Mouse (Mus musculus): ENCODE measurements around the gene Saysd1. TPM values are rescaled to one million over a fixed set of nuclear protein-coding genes. Genes with fewer than 3 reads are reported as not detected.

Gene Saysd1
- 12.0 and 18.7 TPM in 2 replicates for polyA plus RNA-seq (2015; fragmentation: Nextera tagmentation; extraction: Ambion mirVana)

DNA sequence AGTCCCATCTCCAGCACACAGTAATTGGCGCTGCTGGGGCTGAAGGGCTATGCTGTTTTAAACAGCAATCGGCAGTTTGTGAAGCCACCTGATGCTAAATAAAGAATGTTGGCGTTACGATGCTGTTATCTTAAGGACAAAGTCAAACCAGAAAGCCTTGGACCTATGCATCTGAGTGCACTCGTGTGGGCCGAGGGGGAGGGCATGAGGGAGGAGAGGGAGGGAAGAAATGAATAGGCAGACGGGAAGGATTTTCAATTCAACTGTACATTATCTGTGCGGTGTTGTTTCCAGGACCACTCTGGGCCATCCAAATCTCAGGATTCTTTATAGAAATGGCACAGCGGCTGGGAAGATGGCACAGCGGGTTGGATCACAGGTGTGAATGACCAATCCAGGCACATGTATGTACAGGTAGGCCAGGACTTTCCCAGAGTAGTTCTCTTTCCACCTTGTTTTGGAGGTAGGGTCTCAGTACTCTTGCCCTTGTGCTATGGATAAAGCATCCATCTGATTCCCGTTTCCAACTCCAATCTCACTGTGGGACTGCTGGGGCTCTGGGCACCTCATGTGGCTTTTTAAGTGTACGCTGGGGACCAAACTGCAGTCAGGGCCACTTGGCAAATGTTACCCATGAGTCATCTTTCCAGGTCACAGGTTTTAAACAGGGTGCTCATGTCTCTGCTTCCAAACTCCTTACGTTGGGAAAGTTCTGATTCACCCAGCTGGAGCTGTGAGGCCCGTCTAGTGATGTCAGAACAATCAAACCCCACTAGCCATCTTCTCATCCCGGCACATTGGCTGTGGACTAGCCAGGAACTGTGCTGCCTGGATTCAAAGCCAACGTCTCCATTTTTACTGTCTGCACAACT lies at the start of gene Saysd1:
Gene Saysd1, minus strand, starts transcription at position 51 of the 872 bp plus-strand sequence.
- Histone ChIP-seq H3K27me3 (no peaks in the 10 kb centered on the region), H3K9me3 (no peaks in the 10 kb centered on the region), H3K4me2 (no peak within 1 kb of the TSS), H3K27ac (no peak within 1 kb of the TSS), H3K9ac (no peak within 1 kb of the TSS), H3K4me1 (no peaks in the 10 kb centered on the region), H3K4me3 (no peak within 1 kb of the TSS), H3K36me3 (peaks cover 16% of the 10 kb centered on the region)
- ATAC-seq (ENCODE audit: insufficient number of reproducible peaks, insufficient read depth, low FRiP score, low TSS enrichment, low read depth), result no peak
- WGBS, result 82% methylated on average over 16 of the region's 16 CpGs

DNA sequence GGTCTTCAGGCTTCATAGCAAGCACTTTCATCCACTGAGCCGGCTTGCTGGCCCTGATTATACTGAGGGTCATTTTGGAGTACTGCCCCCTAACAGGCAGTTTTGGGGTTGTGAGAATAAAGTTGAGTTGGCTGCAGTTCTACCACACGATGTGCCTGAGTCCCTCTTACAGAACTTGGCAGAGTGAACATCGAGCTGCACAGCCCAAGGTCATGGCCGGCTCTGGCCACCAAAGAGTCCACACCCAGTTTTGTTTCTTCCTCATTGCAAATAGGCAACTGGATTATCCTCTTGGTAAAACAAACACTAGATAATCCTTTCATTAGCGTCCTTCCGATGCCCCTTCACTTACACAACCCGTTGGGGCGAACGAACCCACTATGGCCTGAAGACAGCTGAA lies 47.1 kb upstream of the Saysd1 start:
- Histone ChIP-seq H3K9ac (no peak overlapping the region), H3K4me2 (no peak overlapping the region), H3K4me3 (no peak overlapping the region), H3K9me3 (no peaks in the 10 kb centered on the region), H3K27me3 (peaks cover 1% of the 10 kb centered on the region; the same call in 1 of the 2 replicates), H3K36me3 (no peaks in the 10 kb centered on the region), H3K4me1 (peaks cover 20% of the 10 kb centered on the region), H3K27ac (no peak overlapping the region)
- ATAC-seq (ENCODE audit: insufficient number of reproducible peaks, insufficient read depth, low FRiP score, low TSS enrichment, low read depth), result no peak
- 82% methylated on average over 9 of the region's 9 CpGs for WGBS

DNA sequence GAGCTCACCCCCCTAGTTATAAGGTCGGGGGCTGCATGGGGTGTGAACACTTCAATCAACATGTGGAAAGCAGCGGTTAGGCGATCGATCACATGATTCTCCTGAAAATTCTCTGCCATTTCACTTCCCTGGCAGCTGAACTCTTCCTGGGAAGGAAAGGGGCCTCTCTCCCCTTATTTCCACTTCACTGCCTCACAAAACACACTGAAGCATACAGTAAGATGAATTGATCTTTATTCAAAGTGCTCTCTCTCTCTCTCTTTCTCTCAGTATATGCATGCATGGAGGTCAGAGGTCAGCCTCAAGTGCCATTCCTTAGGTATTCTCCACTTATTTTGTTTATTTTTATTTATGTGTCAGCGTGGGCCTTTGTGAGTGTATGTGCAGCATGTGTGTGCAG lies 45.4 kb upstream of the Saysd1 start:
- 67% methylated on average over 5 of the region's 5 CpGs for WGBS
- H3K4me2 ChIP-seq, result no peak overlapping the region
- no peaks in the 10 kb centered on the region for H3K9me3 ChIP-seq
- H3K36me3 ChIP-seq, result no peaks in the 10 kb centered on the region
- H3K9ac ChIP-seq, result no peak overlapping the region
- peaks cover 5% of the 10 kb centered on the region; the same call in 1 of the 2 replicates for H3K27me3 ChIP-seq
- ATAC-seq (ENCODE audit: insufficient number of reproducible peaks, insufficient read depth, low FRiP score, low TSS enrichment, low read depth), result no peak
- H3K27ac ChIP-seq, result no peak overlapping the region
- H3K4me1 ChIP-seq, result peaks cover 37% of the 10 kb centered on the region
- H3K4me3 ChIP-seq, result no peak overlapping the region

DNA sequence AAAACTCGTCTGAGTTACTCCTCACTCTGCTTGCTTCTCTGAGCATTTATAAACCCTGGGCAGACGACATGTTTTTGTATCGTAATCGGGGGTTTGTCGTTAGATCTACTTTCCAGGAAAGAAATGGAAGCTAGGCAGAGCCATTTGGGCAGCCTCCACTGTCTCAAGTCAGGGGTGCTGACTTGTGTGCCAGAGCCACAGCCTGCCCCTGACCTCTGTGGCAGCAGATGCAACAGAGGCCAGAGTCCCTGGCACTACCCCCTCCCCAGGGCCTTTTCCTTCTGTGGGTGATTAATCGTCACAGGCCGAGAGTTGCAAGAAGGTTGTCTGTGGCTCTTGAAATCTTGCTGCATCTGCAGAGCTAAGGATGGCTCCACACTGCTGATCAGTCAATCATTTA lies 44.3 kb upstream of the Saysd1 start:
- Histone ChIP-seq H3K4me3 (no peak overlapping the region), H3K4me2 (no peak overlapping the region), H3K27me3 (peaks cover 5% of the 10 kb centered on the region; the same call in 1 of the 2 replicates), H3K4me1 (peaks cover 46% of the 10 kb centered on the region), H3K36me3 (no peaks in the 10 kb centered on the region), H3K9ac (no peak overlapping the region), H3K9me3 (no peaks in the 10 kb centered on the region), H3K27ac (no peak overlapping the region)
- WGBS, result 70% methylated on average over 7 of the region's 7 CpGs
- ATAC-seq (ENCODE audit: insufficient number of reproducible peaks, insufficient read depth, low FRiP score, low TSS enrichment, low read depth), result no peak

DNA sequence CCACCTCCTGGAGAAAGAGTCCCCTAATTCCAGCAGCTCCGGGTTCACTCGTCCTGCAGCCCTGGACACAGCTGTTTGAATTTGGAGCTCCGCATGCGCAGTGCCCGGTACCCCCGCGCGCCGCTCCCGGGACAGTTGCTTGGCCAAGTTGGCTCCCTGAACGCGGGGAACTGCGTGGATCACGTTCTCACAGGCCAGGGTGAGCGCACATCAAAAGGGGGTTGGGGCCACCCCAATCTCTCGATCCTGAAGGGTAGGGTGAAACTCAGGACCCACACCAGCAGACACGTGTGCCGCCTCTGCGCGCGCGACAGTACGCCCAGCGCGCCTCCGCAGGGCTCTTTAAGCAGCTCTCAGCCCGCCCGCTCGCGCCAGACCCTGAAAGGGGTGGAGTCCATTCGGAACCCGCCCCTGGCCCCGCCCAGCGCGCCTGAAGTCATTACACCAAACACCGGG lies 43.2 kb upstream of the Saysd1 start, which contains the start of gene Kcnk5:
Gene Kcnk5, minus strand, starts transcription at position 344 of the 456 bp plus-strand sequence.
- Histone ChIP-seq H3K27me3 (peaks cover 5% of the 10 kb centered on the region; the same call in 1 of the 2 replicates), H3K4me2 (peak within 1 kb of the TSS; percentile 94), H3K9ac (peak within 1 kb of the TSS; percentile 67), H3K4me1 (peaks cover 51% of the 10 kb centered on the region), H3K36me3 (no peaks in the 10 kb centered on the region), H3K27ac (0 out of 2 replicates have a peak within 1 kb of the TSS, but pooled peaks have one; percentile 49), H3K4me3 (peak within 1 kb of the TSS; percentile 56), H3K9me3 (no peaks in the 10 kb centered on the region)
- peak; percentile 81 for ATAC-seq (ENCODE audit: insufficient number of reproducible peaks, insufficient read depth, low FRiP score, low TSS enrichment, low read depth)
- under 1% methylated on average over 36 of the region's 36 CpGs for WGBS

DNA sequence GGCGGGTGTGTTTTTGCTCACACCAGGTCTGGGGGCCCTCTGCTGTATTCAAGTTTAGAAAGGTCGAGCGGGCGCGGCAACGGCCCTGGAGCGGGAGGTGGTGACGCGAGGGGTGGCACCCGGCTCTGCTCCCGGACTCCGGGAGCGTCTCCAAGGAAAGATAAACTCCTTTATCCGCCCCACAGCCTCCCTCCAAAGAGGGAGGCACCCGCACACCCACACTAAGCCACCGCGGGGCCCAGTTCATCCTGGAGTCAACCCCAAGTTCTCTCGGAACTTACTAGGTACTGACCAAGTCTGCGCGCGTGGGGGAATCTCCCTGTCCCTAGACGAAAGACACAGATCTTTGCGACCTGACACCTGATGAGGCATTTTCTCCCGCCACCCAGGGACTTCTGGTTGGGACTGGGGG lies 42.4 kb upstream of the Saysd1 start:
- 0% methylated on average over 24 of the region's 24 CpGs for WGBS
- Histone ChIP-seq H3K4me1 (peaks cover 51% of the 10 kb centered on the region), H3K4me3 (peak overlapping the region; percentile 56), H3K4me2 (peak overlapping the region; percentile 94), H3K9me3 (no peaks in the 10 kb centered on the region), H3K36me3 (no peaks in the 10 kb centered on the region), H3K9ac (peak overlapping the region; percentile 67), H3K27ac (no peak overlapping the region), H3K27me3 (peaks cover 5% of the 10 kb centered on the region; the same call in 1 of the 2 replicates)
- no peak for ATAC-seq (ENCODE audit: insufficient number of reproducible peaks, insufficient read depth, low FRiP score, low TSS enrichment, low read depth)

DNA sequence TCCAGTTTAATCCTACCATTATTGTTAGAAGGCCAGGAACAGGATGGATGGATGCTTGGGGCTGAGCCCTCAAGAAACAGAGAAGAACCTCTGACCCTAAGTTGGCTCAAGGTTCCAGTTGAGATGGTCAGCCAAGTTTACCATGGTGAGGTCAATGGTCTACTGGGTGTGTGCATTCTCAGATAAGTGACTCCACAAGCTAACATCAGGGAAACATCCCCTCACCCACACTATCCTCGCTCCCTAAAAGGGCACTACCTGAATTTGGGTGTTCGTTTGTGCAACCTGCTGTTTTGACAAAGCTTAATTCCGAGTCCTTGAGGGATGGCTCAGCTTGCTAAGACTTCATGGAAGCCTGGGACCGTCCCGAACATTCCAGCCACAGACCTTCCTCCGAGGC lies 42.0 kb upstream of the Saysd1 start:
- Histone ChIP-seq H3K4me1 (peaks cover 51% of the 10 kb centered on the region), H3K27ac (no peak overlapping the region), H3K9ac (peak overlapping the region; percentile 67), H3K27me3 (peaks cover 5% of the 10 kb centered on the region; the same call in 1 of the 2 replicates), H3K9me3 (no peaks in the 10 kb centered on the region), H3K4me2 (peak overlapping the region; percentile 94), H3K4me3 (peak overlapping the region; percentile 56), H3K36me3 (no peaks in the 10 kb centered on the region)
- no peak for ATAC-seq (ENCODE audit: insufficient number of reproducible peaks, insufficient read depth, low FRiP score, low TSS enrichment, low read depth)
- WGBS, result 5% methylated on average over 6 of the region's 6 CpGs

DNA sequence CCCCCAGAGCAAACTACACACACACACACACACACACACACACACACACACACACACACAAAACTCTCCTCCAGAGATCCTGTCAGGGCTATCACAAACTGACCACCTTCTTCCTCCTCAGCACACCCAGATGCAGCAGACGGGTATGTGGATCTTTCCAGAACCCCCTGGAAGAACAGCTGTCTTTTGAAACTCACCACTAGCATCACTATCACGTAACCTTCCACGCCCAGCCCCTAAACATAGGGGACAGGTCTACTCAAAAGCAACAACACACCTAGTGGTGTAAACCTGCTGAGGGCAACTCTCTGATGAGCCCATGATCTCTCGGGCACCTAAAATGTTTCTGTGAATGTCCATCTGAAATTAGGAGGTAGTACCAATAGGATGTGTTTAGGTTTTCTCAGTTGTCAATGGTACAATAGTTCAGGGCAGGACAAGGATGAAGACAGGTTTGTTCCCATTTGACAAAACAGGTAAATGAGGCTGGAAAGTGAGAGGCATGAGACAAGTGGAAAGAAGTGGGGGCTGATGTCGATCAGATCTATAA lies 41.5 kb upstream of the Saysd1 start:
- Histone ChIP-seq H3K27me3 (peaks cover 5% of the 10 kb centered on the region; the same call in 1 of the 2 replicates), H3K4me1 (peaks cover 51% of the 10 kb centered on the region), H3K4me2 (peak overlapping the region; percentile 94), H3K4me3 (peak overlapping the region; percentile 56; the same call in 1 of the 2 replicates), H3K27ac (no peak overlapping the region), H3K36me3 (no peaks in the 10 kb centered on the region), H3K9ac (0 out of 2 replicates have a peak overlapping the region, but pooled peaks have one; percentile 17), H3K9me3 (no peaks in the 10 kb centered on the region)
- ATAC-seq (ENCODE audit: insufficient number of reproducible peaks, insufficient read depth, low FRiP score, low TSS enrichment, low read depth), result no peak
- WGBS, result 66% methylated on average over 5 of the region's 5 CpGs

DNA sequence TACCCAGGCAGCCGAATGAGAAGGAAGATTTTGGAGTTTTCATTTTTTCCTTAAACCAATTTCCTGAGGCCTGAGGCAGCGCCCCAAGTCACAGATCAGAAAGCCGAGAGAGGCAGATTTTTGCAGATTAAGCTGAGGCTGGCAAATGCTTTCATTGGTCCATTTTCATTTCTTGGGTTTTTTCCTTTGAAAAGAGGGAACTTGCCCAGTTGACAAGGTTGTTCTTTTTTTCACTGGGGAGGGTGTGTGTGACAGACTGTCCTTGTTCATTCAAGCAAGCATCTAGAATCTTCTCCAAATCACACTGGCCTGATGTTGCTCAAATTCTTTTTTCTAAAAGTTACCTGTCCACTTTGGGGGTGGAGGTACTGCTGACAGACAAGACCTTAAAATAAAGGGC lies 40.7 kb upstream of the Saysd1 start:
- Histone ChIP-seq H3K9me3 (no peaks in the 10 kb centered on the region), H3K4me1 (peaks cover 51% of the 10 kb centered on the region), H3K36me3 (no peaks in the 10 kb centered on the region), H3K4me3 (no peak overlapping the region), H3K9ac (0 out of 2 replicates have a peak overlapping the region, but pooled peaks have one; percentile 17), H3K27me3 (peaks cover 5% of the 10 kb centered on the region; the same call in 1 of the 2 replicates), H3K4me2 (peak overlapping the region; percentile 94), H3K27ac (no peak overlapping the region)
- ATAC-seq (ENCODE audit: insufficient number of reproducible peaks, insufficient read depth, low FRiP score, low TSS enrichment, low read depth), result no peak
- WGBS, result 21% methylated on average over 3 of the region's 3 CpGs

DNA sequence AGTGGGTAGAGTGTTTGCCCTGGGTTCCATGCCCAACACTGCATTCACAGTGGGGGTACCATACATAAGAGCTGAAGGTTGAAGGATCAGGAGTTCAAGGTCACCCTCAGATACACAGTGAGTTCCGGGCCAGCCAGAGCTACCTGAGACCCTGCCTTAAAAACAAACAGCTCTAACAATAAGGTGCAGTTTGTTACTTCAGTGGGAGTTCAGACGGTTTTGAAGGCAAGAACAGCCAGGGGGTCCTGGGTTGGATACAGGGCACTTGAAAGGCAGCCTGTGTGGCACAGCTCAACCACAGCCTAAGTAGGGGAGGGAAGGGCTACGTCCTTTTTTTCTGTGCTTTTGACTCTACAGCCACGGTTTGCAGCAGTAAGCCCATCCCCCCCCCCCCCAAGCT lies 40.3 kb upstream of the Saysd1 start:
- H3K9ac ChIP-seq, result 0 out of 2 replicates have a peak overlapping the region, but pooled peaks have one; percentile 6
- H3K27ac ChIP-seq, result no peak overlapping the region

DNA sequence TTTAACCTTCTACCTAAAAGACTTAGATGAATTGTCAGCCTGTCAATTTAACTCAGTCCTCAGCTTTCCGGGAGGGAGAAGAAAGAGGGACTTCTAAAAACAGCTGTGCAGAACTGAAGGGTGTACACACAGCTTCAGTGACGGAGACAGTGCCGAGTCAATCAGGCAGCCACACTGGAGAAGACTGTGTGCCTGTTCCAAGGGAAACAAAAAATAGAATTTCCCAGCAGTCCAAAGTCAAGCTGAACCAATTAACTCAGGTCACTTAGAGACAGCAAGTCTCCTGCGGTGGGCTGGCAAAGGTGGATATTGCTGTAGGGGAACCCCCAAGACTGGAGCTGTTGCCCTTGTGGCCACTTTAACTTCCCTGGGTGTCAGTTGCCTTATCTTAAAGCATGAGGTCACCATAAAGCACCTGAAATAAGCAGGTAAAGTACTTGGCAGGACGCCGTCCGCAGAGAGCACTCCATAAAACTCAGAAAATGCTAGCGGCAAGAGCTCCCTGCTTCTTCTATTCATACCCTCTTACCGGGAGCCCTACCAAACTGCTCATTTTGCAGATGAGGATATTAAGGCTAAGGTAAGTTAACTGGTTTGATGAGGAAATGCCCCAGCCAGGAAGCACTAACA lies 39.3 kb upstream of the Saysd1 start:
- no peak overlapping the region for H3K27ac ChIP-seq

More for the DNA sequence above, 40.3 kb upstream of the Saysd1 start:
- WGBS, result 12% methylated on average over 4 of the region's 4 CpGs
- H3K9me3 ChIP-seq, result no peaks in the 10 kb centered on the region
- no peak for ATAC-seq (ENCODE audit: insufficient number of reproducible peaks, insufficient read depth, low FRiP score, low TSS enrichment, low read depth)
- H3K36me3 ChIP-seq, result no peaks in the 10 kb centered on the region
- H3K27me3 ChIP-seq, result peaks cover 5% of the 10 kb centered on the region; the same call in 1 of the 2 replicates
- peaks cover 48% of the 10 kb centered on the region for H3K4me1 ChIP-seq
- H3K4me2 ChIP-seq, result peak overlapping the region; percentile 94; the same call in 1 of the 2 replicates
- no peak overlapping the region for H3K4me3 ChIP-seq

More for the DNA sequence above, 39.3 kb upstream of the Saysd1 start:
- Histone ChIP-seq H3K9ac (no peak overlapping the region), H3K4me3 (no peak overlapping the region), H3K36me3 (no peaks in the 10 kb centered on the region), H3K27me3 (peaks cover 5% of the 10 kb centered on the region; the same call in 1 of the 2 replicates), H3K9me3 (no peaks in the 10 kb centered on the region), H3K4me2 (no peak overlapping the region), H3K4me1 (peaks cover 51% of the 10 kb centered on the region)
- 69% methylated on average over 9 of the region's 9 CpGs for WGBS
- no peak for ATAC-seq (ENCODE audit: insufficient number of reproducible peaks, insufficient read depth, low FRiP score, low TSS enrichment, low read depth)
